Mouse (Mus musculus): Measurements from ENCODE around the gene Dusp13. TPM values are rescaled to one million over a fixed set of nuclear protein-coding genes. Genes with fewer than 3 reads are reported as not detected.
A peak's percentile ranks its signal among the peaks of the same experiment; 100 is the strongest.

The Dusp13 gene
- polyA plus RNA-seq, 1 experiment from 2014 or later, result 0.30 TPM

- no peak overlapping the region for H3K4me3 ChIP-seq
- H3K9me3 ChIP-seq, result no peaks in the 10 kb centered on the region
- H3K4me1 ChIP-seq, result peaks cover 9% of the 10 kb centered on the region
- ATAC-seq (ENCODE audit: low FRiP score, low read depth), result no peak
- 90% methylated on average over 7 of the region's 7 CpGs for WGBS
- no peaks in the 10 kb centered on the region for H3K27me3 ChIP-seq (replicated peaks)
- no peak overlapping the region for H3K4me2 ChIP-seq (replicated peaks)
- no peak overlapping the region for H3K9ac ChIP-seq
- H3K27ac ChIP-seq, result no peak overlapping the region
- no peaks in the 10 kb centered on the region for H3K36me3 ChIP-seq
Observed at GRCm38 (mm10) chr14:21765754-21766397, 14.9 kb upstream of the Dusp13 start.

- H3K4me1 ChIP-seq, result peaks cover 9% of the 10 kb centered on the region
- no peak overlapping the region for H3K27ac ChIP-seq
- H3K9ac ChIP-seq, result no peak overlapping the region
- H3K9me3 ChIP-seq, result no peaks in the 10 kb centered on the region
- no peak overlapping the region for H3K4me2 ChIP-seq (replicated peaks)
- no peak overlapping the region for H3K4me3 ChIP-seq
- no peaks in the 10 kb centered on the region for H3K27me3 ChIP-seq (replicated peaks)
- ATAC-seq (ENCODE audit: low FRiP score, low read depth), result no peak
- 91% methylated on average over 6 of the region's 6 CpGs for WGBS
- no peaks in the 10 kb centered on the region for H3K36me3 ChIP-seq
Observed at GRCm38 (mm10) chr14:21764646-21765045, 13.7 kb upstream of the Dusp13 start.

GRCm38 (mm10) chr14:21763736-21764135, 12.8 kb upstream of the Dusp13 start:
- Histone ChIP-seq H3K27ac (no peak overlapping the region), H3K9ac (no peak overlapping the region), H3K27me3 (replicated peaks) (no peaks in the 10 kb centered on the region), H3K4me1 (peaks cover 8% of the 10 kb centered on the region), H3K4me3 (no peak overlapping the region), H3K4me2 (replicated peaks) (no peak overlapping the region), H3K9me3 (no peaks in the 10 kb centered on the region), H3K36me3 (no peaks in the 10 kb centered on the region)
- 92% methylated on average over 3 of the region's 3 CpGs for WGBS
- no peak for ATAC-seq (ENCODE audit: low FRiP score, low read depth)

- Histone ChIP-seq H3K27ac (no peak overlapping the region), H3K9me3 (no peaks in the 10 kb centered on the region), H3K4me2 (replicated peaks) (no peak overlapping the region), H3K9ac (no peak overlapping the region), H3K36me3 (no peaks in the 10 kb centered on the region), H3K4me3 (no peak overlapping the region), H3K27me3 (replicated peaks) (no peaks in the 10 kb centered on the region), H3K4me1 (no peaks in the 10 kb centered on the region)
- no peak for ATAC-seq (ENCODE audit: low FRiP score, low read depth)
- 90% methylated on average over 9 of the region's 9 CpGs for WGBS
Observed at GRCm38 (mm10) chr14:21761560-21761959, 10.6 kb upstream of the Dusp13 start.

- no peak for ATAC-seq (ENCODE audit: low FRiP score, low read depth)
- no peaks in the 10 kb centered on the region for H3K36me3 ChIP-seq
- WGBS, result 82% methylated on average over 4 of the region's 4 CpGs
Observed at GRCm38 (mm10) chr14:21753367-21753766, 2.4 kb upstream of the Dusp13 start.

GRCm38 (mm10) chr14:21752411-21752810, 1.4 kb upstream of the Dusp13 start:
- H3K27ac ChIP-seq, result no peak overlapping the region
- no peak for ATAC-seq (ENCODE audit: low FRiP score, low read depth)
- no peak overlapping the region for H3K9ac ChIP-seq
- H3K36me3 ChIP-seq, result no peaks in the 10 kb centered on the region
- H3K4me2 ChIP-seq (replicated peaks), result no peak overlapping the region
- 90% methylated on average over 3 of the region's 3 CpGs for WGBS
- no peaks in the 10 kb centered on the region for H3K9me3 ChIP-seq
- H3K27me3 ChIP-seq (replicated peaks), result no peaks in the 10 kb centered on the region
- no peak overlapping the region for H3K4me3 ChIP-seq
- peaks cover 9% of the 10 kb centered on the region for H3K4me1 ChIP-seq

More at GRCm38 (mm10) chr14:21753367-21753766, 2.4 kb upstream of the Dusp13 start:
- Histone ChIP-seq H3K4me2 (replicated peaks) (no peak overlapping the region), H3K27me3 (replicated peaks) (no peaks in the 10 kb centered on the region), H3K9ac (no peak overlapping the region), H3K4me1 (peaks cover 9% of the 10 kb centered on the region), H3K4me3 (no peak overlapping the region), H3K27ac (no peak overlapping the region), H3K9me3 (no peaks in the 10 kb centered on the region)

- H3K9ac ChIP-seq, result peak within 1 kb of the TSS; percentile 77
- H3K9me3 ChIP-seq, result no peaks in the 10 kb centered on the region
- peaks cover 9% of the 10 kb centered on the region for H3K4me1 ChIP-seq
- peak; percentile 91 for ATAC-seq (ENCODE audit: low FRiP score, low read depth)
- peak within 1 kb of the TSS; percentile 85 for H3K4me3 ChIP-seq
- H3K4me2 ChIP-seq (replicated peaks), result peak within 1 kb of the TSS; percentile 62
- H3K27me3 ChIP-seq (replicated peaks), result no peaks in the 10 kb centered on the region
- H3K36me3 ChIP-seq, result no peaks in the 10 kb centered on the region
- 7% methylated on average over 52 of the region's 52 CpGs for WGBS
- H3K27ac ChIP-seq, result peak within 1 kb of the TSS; percentile 58
Observed at GRCm38 (mm10) chr14:21750008-21750880, 737 bp downstream of the Dusp13 start, which contains the start of gene Samd8. Gene Samd8, plus strand, starts transcription at chr14:21750531.

GRCm38 (mm10) chr14:21748142-21748870, 2.7 kb downstream of the Dusp13 start:
- Histone ChIP-seq H3K4me2 (replicated peaks) (no peak overlapping the region), H3K9me3 (no peaks in the 10 kb centered on the region), H3K27ac (no peak overlapping the region), H3K4me3 (no peak overlapping the region), H3K36me3 (no peaks in the 10 kb centered on the region), H3K4me1 (peaks cover 9% of the 10 kb centered on the region), H3K27me3 (replicated peaks) (no peaks in the 10 kb centered on the region), H3K9ac (no peak overlapping the region)
- 45% methylated on average over 15 of the region's 15 CpGs for WGBS
- ATAC-seq (ENCODE audit: low FRiP score, low read depth), result no peak

- H3K4me3 ChIP-seq, result no peak overlapping the region
- H3K4me2 ChIP-seq (replicated peaks), result no peak overlapping the region
- H3K27ac ChIP-seq, result no peak overlapping the region
- H3K36me3 ChIP-seq, result no peaks in the 10 kb centered on the region
- 75% methylated on average over 14 of the region's 14 CpGs for WGBS
- no peak overlapping the region for H3K9ac ChIP-seq
- H3K4me1 ChIP-seq, result peaks cover 9% of the 10 kb centered on the region
- no peak for ATAC-seq (ENCODE audit: low FRiP score, low read depth)
- no peaks in the 10 kb centered on the region for H3K27me3 ChIP-seq (replicated peaks)
- no peaks in the 10 kb centered on the region for H3K9me3 ChIP-seq
Observed at GRCm38 (mm10) chr14:21747436-21748141, 3.4 kb downstream of the Dusp13 start.

- H3K36me3 ChIP-seq, result no peaks in the 10 kb centered on the region
- no peaks in the 10 kb centered on the region for H3K9me3 ChIP-seq
- no peak overlapping the region for H3K4me3 ChIP-seq
- 87% methylated on average over 2 of the region's 2 CpGs for WGBS
- no peak overlapping the region for H3K27ac ChIP-seq
- no peaks in the 10 kb centered on the region for H3K27me3 ChIP-seq (replicated peaks)
- no peak overlapping the region for H3K4me2 ChIP-seq (replicated peaks)
- peaks cover 5% of the 10 kb centered on the region for H3K4me1 ChIP-seq
- ATAC-seq (ENCODE audit: low FRiP score, low read depth), result no peak
- no peak overlapping the region for H3K9ac ChIP-seq
Observed at GRCm38 (mm10) chr14:21746846-21747245, 4.1 kb downstream of the Dusp13 start.

GRCm38 (mm10) chr14:21746251-21746650, 4.7 kb downstream of the Dusp13 start:
- Histone ChIP-seq H3K4me1 (no peaks in the 10 kb centered on the region), H3K9me3 (no peaks in the 10 kb centered on the region), H3K4me2 (replicated peaks) (no peak overlapping the region)

More at GRCm38 (mm10) chr14:21746251-21746650, 4.7 kb downstream of the Dusp13 start:
- Histone ChIP-seq H3K27me3 (replicated peaks) (no peaks in the 10 kb centered on the region), H3K4me3 (no peak overlapping the region), H3K36me3 (no peaks in the 10 kb centered on the region), H3K27ac (no peak overlapping the region), H3K9ac (no peak overlapping the region)
- no peak for ATAC-seq (ENCODE audit: low FRiP score, low read depth)
- WGBS, result 93% methylated on average over 8 of the region's 8 CpGs
